Mouse (Mus musculus) kidney, embryonic 16.5 days (tissue): ENCODE results near the gene Zfand6. TPM values are rescaled to one million over a fixed set of nuclear protein-coding genes. Genes with fewer than 3 reads are reported as not detected.

ENCODE experiments used
- ATAC-seq: fragments of 200-750 bp; cut with Nextera tagmentation; 2 replicates; pipeline ENCODE4 v1.8.0; 2017; ENCODE audit warnings: moderate TSS enrichment; ENCODE audit not compliant: low FRiP score, low TSS enrichment
- H3K27ac ChIP-seq: fragments of 300-500 bp; sonication (generic); 2 replicates; pipeline ENCODE4 v1.5.1; 2014; ENCODE audit warnings: low read length
- H3K27me3 ChIP-seq: fragments of 300-500 bp; sonication (generic); 2 replicates; pipeline ENCODE4 v1.6.1; 2014; ENCODE audit warnings: low read length, control low read depth, mixed read lengths; ENCODE audit not compliant: insufficient read depth
- H3K36me3 ChIP-seq: fragments of 300-500 bp; sonication (generic); 2 replicates; pipeline ENCODE4 v1.6.1; 2014; ENCODE audit warnings: low read length, control low read depth, mixed read lengths; ENCODE audit not compliant: insufficient read depth
- H3K4me1 ChIP-seq: fragments of 300-500 bp; sonication (generic); 2 replicates; pipeline ENCODE4 v1.6.1; 2014; ENCODE audit warnings: low read length, control low read depth, mixed read lengths; ENCODE audit not compliant: insufficient read depth
- H3K4me2 ChIP-seq: fragments of 300-500 bp; sonication (generic); replicated peaks from 2 replicates; pipeline ENCODE4 v1.6.1; 2014; ENCODE audit warnings: low read depth, low read length
- H3K4me3 ChIP-seq: fragments of 300-500 bp; sonication (generic); 2 replicates; pipeline ENCODE4 v1.5.1; 2014; ENCODE audit warnings: mild to moderate bottlenecking, low read length
- H3K9ac ChIP-seq: fragments of 300-500 bp; sonication (generic); replicated peaks from 2 replicates; pipeline ENCODE4 v1.6.1; 2014; ENCODE audit warnings: low read length
- H3K9me3 ChIP-seq: fragments of 300-500 bp; sonication (generic); 2 replicates; pipeline ENCODE4 v1.6.1; 2016; ENCODE audit warnings: low read length, control low read depth
- WGBS: fragments of 180-500 bp; shearing (Covaris S2); extraction: QIAGEN DNeasy Blood & Tissue Kit; methylation state at CpG from one replicate; pipeline ENCODE4 v1.1.7; 2014; 5-methylcytosine and 5-hydroxymethylcytosine counted together
- polyA plus RNA-seq: library from polyadenylated mRNA; unstranded; fragments of >200 nt; fragmentation: Nextera tagmentation; extraction: Ambion mirVana; gene quantifications from 2 replicates; pipeline ENCODE4 v1.2.1, GENCODE M21; 2015

Zfand6 gene
- polyA plus RNA-seq, 1 experiment from 2014 or later = 189 TPM

DNA sequence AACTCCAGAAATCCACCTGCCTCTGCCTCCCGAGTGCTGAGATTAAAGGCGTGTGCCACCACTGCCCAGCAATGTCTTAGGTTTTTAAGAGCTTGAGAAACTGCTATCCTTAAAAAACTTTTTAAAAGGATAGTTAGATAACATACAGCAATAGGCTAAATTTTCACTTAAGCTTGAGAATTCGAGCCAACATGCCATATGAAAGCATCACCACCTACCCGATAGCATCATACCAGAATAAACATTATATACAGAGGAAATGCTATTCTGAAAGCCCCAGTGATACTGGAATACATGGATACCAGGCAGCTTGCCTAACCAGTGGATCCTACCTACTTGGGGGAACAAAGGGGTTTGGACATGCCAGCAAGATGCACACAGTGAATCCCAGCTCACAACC is 66.0 kb downstream of the Zfand6 start:
- H3K4me3 ChIP-seq = no peak overlapping the region
- no peak overlapping the region for H3K27ac ChIP-seq
- no peak overlapping the region for H3K9ac ChIP-seq
- H3K36me3 ChIP-seq = peaks cover 23% of the 10 kb centered on the region
- no peak overlapping the region for H3K4me2 ChIP-seq
- no peaks in the 10 kb centered on the region for H3K9me3 ChIP-seq
- no peak for ATAC-seq
- H3K27me3 ChIP-seq = no peaks in the 10 kb centered on the region
- H3K4me1 ChIP-seq = no peaks in the 10 kb centered on the region
- WGBS = 99% methylated on average over 4 of the region's 4 CpGs

DNA sequence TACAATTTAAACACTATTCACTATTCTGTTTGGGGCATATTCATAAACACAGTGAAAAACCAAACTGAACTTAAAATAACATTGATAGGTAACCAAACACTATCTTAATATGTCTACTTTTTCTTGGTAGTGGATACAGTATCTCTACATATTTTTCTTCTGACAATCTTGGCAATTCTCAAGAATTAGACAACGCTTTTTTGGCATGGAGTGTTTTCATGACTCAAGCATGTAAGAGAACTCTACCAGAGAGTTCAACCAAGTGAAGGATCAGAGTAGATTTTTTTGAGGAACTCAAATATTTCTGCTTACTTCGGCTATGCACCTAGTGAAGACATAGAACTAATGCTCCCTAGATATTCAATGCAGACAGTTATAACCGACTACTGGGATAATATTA is 68.8 kb downstream of the Zfand6 start:
- H3K4me3 ChIP-seq = no peak overlapping the region
- no peak for ATAC-seq
- no peak overlapping the region for H3K27ac ChIP-seq
- no peaks in the 10 kb centered on the region for H3K4me1 ChIP-seq
- H3K36me3 ChIP-seq = peaks cover 28% of the 10 kb centered on the region
- H3K9ac ChIP-seq = no peak overlapping the region
- no peak overlapping the region for H3K4me2 ChIP-seq
- H3K27me3 ChIP-seq = no peaks in the 10 kb centered on the region
- 94% methylated on average over 3 of the region's 3 CpGs for WGBS
- no peaks in the 10 kb centered on the region for H3K9me3 ChIP-seq

GRCm38 (mm10) chr7:84618951-84619350 is 70.8 kb downstream of the Zfand6 start:
- Histone ChIP-seq H3K4me2 (no peak overlapping the region), H3K4me1 (no peaks in the 10 kb centered on the region), H3K9me3 (no peaks in the 10 kb centered on the region), H3K27ac (no peak overlapping the region), H3K4me3 (no peak overlapping the region), H3K36me3 (peaks cover 18% of the 10 kb centered on the region), H3K9ac (no peak overlapping the region), H3K27me3 (no peaks in the 10 kb centered on the region)
- WGBS = 89% methylated on average over 2 of the region's 2 CpGs
- no peak for ATAC-seq

- ATAC-seq = no peak
- Histone ChIP-seq H3K9me3 (no peaks in the 10 kb centered on the region), H3K9ac (no peak overlapping the region), H3K27ac (no peak overlapping the region), H3K4me2 (no peak overlapping the region), H3K27me3 (no peaks in the 10 kb centered on the region), H3K4me3 (no peak overlapping the region), H3K36me3 (no peaks in the 10 kb centered on the region), H3K4me1 (no peaks in the 10 kb centered on the region)
- WGBS = 86% methylated on average over 4 of the region's 4 CpGs
These were observed 77.3 kb downstream of the Zfand6 start for GRCm38 (mm10) chr7:84612445-84612844.

DNA sequence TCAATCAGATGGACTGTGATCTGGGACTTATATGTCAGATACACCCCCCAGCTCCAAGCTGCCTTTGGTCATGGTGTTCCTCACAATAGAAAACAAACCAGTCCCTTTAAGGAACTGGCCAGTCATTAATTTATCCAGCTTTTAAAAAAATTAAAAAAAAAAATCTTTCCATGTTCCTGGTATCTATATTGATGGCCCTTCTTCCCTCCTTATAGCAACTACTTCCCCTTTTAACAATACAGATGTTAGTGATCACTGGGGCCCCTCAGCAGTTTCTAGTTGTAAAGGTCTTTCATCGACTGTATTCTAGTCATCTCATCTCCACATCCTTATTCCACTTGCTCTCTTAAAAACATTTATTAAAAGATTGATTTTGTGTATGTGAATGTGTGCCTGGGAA is 78.2 kb downstream of the Zfand6 start:
- H3K4me1 ChIP-seq = peaks cover under 1% of the 10 kb centered on the region; the same call in 1 of the 2 replicates
- H3K4me2 ChIP-seq = no peak overlapping the region
- no peaks in the 10 kb centered on the region for H3K36me3 ChIP-seq
- no peak overlapping the region for H3K27ac ChIP-seq
- H3K9ac ChIP-seq = no peak overlapping the region
- no peaks in the 10 kb centered on the region for H3K9me3 ChIP-seq
- 92% methylated on average over 1 of the region's 1 CpGs for WGBS
- ATAC-seq = no peak
- H3K27me3 ChIP-seq = no peaks in the 10 kb centered on the region
- H3K4me3 ChIP-seq = no peak overlapping the region

DNA sequence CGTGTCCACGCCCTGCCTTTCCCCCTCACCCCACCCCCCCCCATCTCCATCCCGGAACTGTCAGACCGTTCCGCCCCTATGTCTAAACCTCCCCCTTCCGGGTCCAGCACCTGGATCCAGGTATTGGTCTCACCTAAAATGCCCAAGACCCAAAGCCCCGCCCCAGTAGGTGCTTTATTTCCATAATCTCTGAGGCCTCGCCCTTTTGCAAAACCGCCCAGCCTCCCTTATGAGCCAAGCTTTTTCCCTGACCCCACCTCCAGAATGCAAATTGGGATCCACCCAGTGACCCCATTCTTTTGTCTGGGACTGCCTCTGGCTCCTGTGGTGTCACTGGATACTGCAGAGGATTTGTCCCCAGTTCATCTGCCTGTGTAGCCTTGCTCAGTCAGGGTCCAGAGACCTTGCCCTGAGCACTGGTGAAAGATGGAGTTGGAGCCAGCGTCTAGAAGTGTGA is 83.4 kb downstream of the Zfand6 start, which contains the start of gene Fah:
Gene Fah, minus strand, starts transcription at position 430 of the 457 bp plus-strand sequence.
- ATAC-seq = peak; percentile 81
- peak within 1 kb of the TSS; percentile 69 for H3K9ac ChIP-seq
- peak within 1 kb of the TSS; percentile 98 for H3K4me2 ChIP-seq
- no peak within 1 kb of the TSS for H3K27ac ChIP-seq
- peaks cover 12% of the 10 kb centered on the region for H3K4me1 ChIP-seq
- peak within 1 kb of the TSS; percentile 70 for H3K4me3 ChIP-seq
- WGBS = 2% methylated on average over 9 of the region's 10 CpGs
- no peaks in the 10 kb centered on the region for H3K27me3 ChIP-seq
- H3K36me3 ChIP-seq = no peaks in the 10 kb centered on the region
- H3K9me3 ChIP-seq = no peaks in the 10 kb centered on the region

DNA sequence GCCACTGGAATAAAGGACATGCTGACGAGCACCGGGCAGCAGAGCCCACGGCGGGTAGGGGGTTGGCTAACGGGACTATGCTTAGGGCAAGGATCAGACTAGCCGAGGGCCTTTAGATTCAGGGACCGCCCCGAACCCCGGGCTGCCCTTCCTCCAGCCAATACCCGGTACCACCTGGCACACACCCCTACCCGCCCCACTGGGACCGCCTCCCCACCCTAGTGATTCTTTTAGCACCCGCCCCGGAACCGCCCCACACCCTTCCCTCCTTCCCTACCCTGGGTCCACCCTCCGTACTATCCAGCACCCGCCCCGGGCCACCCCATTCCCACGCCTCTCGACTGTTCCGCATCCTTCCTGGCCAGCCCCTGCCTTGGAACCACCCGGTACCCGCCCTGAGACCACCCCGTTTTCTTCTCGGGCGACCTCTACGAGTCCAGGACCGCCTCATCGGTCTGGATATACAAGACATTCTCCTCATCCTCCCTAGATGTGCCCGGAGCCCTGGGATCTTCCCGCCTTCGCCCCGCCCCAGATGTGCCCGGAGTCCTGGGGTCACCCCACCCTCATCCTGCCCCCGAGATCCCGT is 84.0 kb downstream of the Zfand6 start:
- H3K4me1 ChIP-seq = peaks cover 12% of the 10 kb centered on the region
- peak overlapping the region; percentile 69 for H3K9ac ChIP-seq
- 0% methylated on average over 36 of the region's 36 CpGs for WGBS
- peak overlapping the region; percentile 98 for H3K4me2 ChIP-seq
- peak overlapping the region; percentile 70 for H3K4me3 ChIP-seq
- H3K9me3 ChIP-seq = no peaks in the 10 kb centered on the region
- H3K27me3 ChIP-seq = no peaks in the 10 kb centered on the region
- peak; percentile 90 for ATAC-seq
- H3K27ac ChIP-seq = no peak overlapping the region
- no peaks in the 10 kb centered on the region for H3K36me3 ChIP-seq

GRCm38 (mm10) chr7:84605033-84605687 is 84.6 kb downstream of the Zfand6 start:
- Histone ChIP-seq H3K4me2 (peak overlapping the region; percentile 98), H3K27me3 (no peaks in the 10 kb centered on the region), H3K36me3 (no peaks in the 10 kb centered on the region), H3K4me3 (peak overlapping the region; percentile 70), H3K9ac (peak overlapping the region; percentile 69), H3K9me3 (no peaks in the 10 kb centered on the region), H3K27ac (no peak overlapping the region), H3K4me1 (peaks cover 12% of the 10 kb centered on the region)
- peak; percentile 39; the same call in 1 of the 2 replicates for ATAC-seq
- WGBS = 9% methylated on average over 19 of the region's 19 CpGs

DNA sequence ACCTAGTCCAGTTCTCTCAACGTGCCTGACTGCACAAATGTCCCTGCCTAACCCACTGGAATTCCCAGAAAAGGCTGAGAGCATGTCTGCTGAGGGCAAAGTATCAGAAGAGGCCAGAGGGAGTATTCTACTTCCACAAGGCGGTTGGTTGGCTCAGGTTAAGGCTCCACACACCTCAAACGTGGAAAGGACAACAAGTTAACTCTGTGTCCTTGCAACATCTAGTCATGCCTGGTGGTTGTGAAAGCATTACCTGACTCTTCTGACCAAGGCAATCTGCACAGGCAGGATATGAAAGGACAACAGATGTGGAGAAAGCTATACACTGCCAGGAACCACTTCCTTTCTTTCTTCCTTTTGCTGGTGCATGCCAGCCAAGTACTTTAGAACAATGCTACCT is 85.3 kb downstream of the Zfand6 start:
- peaks cover 12% of the 10 kb centered on the region for H3K4me1 ChIP-seq
- 44% methylated on average over 3 of the region's 3 CpGs for WGBS
- H3K4me3 ChIP-seq = no peak overlapping the region
- H3K27ac ChIP-seq = no peak overlapping the region
- no peaks in the 10 kb centered on the region for H3K36me3 ChIP-seq
- 0 out of 2 replicates have a peak overlapping the region, but pooled peaks have one; percentile 98 for H3K4me2 ChIP-seq
- no peaks in the 10 kb centered on the region for H3K27me3 ChIP-seq
- H3K9ac ChIP-seq = no peak overlapping the region
- no peaks in the 10 kb centered on the region for H3K9me3 ChIP-seq
- ATAC-seq = no peak

DNA sequence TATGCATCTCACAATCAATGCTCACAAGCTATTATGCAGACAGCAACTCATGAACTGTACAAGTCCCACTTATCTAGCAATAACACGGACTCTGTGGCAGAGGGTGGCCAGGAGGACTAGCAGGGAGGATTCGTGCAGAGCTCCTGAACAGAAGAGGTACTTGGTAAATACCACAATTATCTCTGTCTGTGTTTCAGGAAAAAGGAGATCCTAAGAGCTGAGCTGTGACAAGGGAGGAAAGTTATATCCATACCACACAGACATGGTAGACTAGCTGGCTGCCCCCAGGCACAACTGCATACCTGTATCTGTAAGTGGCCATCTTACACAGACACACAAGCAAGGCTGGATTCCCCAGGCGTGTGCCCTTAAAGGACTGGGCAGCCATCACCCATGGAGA is 88.4 kb downstream of the Zfand6 start:
- Histone ChIP-seq H3K4me2 (no peak overlapping the region), H3K27ac (no peak overlapping the region), H3K36me3 (no peaks in the 10 kb centered on the region), H3K27me3 (no peaks in the 10 kb centered on the region), H3K4me3 (no peak overlapping the region), H3K9ac (no peak overlapping the region), H3K4me1 (peaks cover 9% of the 10 kb centered on the region), H3K9me3 (no peaks in the 10 kb centered on the region)
- no peak for ATAC-seq
- 87% methylated on average over 3 of the region's 3 CpGs for WGBS
